Comparison of ENCODE assay signal across 23 mouse cellular contexts in the genomic region with DNA sequence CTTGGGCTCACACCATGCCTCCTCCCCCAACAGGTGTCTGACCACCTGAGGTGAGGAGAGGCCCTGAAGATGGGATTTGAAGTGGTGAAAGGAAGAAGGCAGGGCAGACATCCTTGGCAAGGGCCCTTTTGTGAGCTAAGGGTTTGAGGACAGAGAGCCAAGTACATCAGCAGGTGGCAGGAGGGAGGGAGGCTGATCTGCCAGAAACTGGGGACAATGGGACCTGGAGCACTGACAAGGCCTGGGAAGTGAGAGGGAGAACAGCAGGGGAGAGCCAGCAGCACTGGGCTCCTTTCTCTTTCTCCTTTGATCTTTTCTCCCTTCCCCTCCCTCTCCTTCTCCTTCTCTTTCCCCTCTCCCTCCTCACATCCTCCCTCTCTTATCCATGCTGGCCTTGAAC. TPM values are rescaled to one million over a fixed set of nuclear protein-coding genes. Genes with fewer than 3 reads are reported as not detected.
DNase-seq lines count a peak whose midpoint lies in the region; ATAC-seq and TF ChIP-seq lines count a peak whose summit lies in the region.
"Had no signal": no experiment of that assay in that cellular context is flagged by ENCODE, and none has a peak within 500 bp of the region (broad histone marks: within the 10 kb centered on the region; RNA-seq: fewer than 3 reads in every experiment).

No protein-coding gene starts in this region.

- ATAC-seq in forebrain, postnatal 0 days = no peak; the same call in 1 of the 2 replicates
- no peak for ATAC-seq in kidney, embryonic 15.5 days (replicated peaks; ENCODE audit: low FRiP score)
- ATAC-seq in heart, embryonic 12.5 days (ENCODE audit: insufficient number of reproducible peaks, low FRiP score) = no peak
- ATAC-seq: activated CD4-positive, CD25-positive, alpha-beta regulatory T cell, adult 4 months; forebrain, embryonic 16.5 days; inflammation-experienced regulatory T-cells, adult 6 months had no signal

- H3K9ac ChIP-seq in forebrain, postnatal 0 days = no peak overlapping the region
- H3K9ac ChIP-seq in kidney, embryonic 15.5 days = no peak overlapping the region
- H3K9ac ChIP-seq in heart, embryonic 12.5 days = no peak overlapping the region
- H3K9ac ChIP-seq: midbrain, embryonic 12.5 days; stomach, embryonic 15.5 days had no signal

- peaks cover 16% of the 10 kb centered on the region for H3K4me1 ChIP-seq in forebrain, embryonic 10.5 days
- H3K4me1 ChIP-seq in forebrain, postnatal 0 days (ENCODE audit: insufficient read depth) = no peaks in the 10 kb centered on the region
- peaks cover 8% of the 10 kb centered on the region for H3K4me1 ChIP-seq in cerebellum, adult 2 months (ENCODE audit: control insufficient read depth, insufficient read depth, low read length)
- H3K4me1 ChIP-seq in kidney, embryonic 15.5 days = no peaks in the 10 kb centered on the region
- no peaks in the 10 kb centered on the region for H3K4me1 ChIP-seq in heart, embryonic 12.5 days (replicated peaks)
- H3K4me1 ChIP-seq: stomach, embryonic 15.5 days had no signal

- TF ChIP-seq POLR2A in cerebellum, adult 2 months (IDR thresholded peaks at IDR 0.05; ENCODE audit: borderline replicate concordance, insufficient read depth, low read length) = no peak

- H3K27me3 ChIP-seq in forebrain, embryonic 10.5 days (ENCODE audit: poor library complexity, severe bottlenecking) = peaks cover 3% of the 10 kb centered on the region; the same call in 1 of the 2 replicates
- no peaks in the 10 kb centered on the region for H3K27me3 ChIP-seq in forebrain, postnatal 0 days (ENCODE audit: insufficient read depth, low read length)
- H3K27me3 ChIP-seq in cerebellum, adult 2 months (ENCODE audit: control insufficient read depth, insufficient read depth, low read length) = no peaks in the 10 kb centered on the region
- H3K27me3 ChIP-seq in kidney, embryonic 15.5 days = no peaks in the 10 kb centered on the region
- H3K27me3 ChIP-seq in heart, embryonic 12.5 days (replicated peaks) = no peaks in the 10 kb centered on the region
- H3K27me3 ChIP-seq: midbrain, embryonic 12.5 days; stomach, embryonic 15.5 days had no signal

- no peaks in the 10 kb centered on the region for H3K9me3 ChIP-seq in forebrain, embryonic 10.5 days
- H3K9me3 ChIP-seq in forebrain, postnatal 0 days (ENCODE audit: low read length) = no peaks in the 10 kb centered on the region
- no peaks in the 10 kb centered on the region for H3K9me3 ChIP-seq in kidney, embryonic 15.5 days (replicated peaks)
- H3K9me3 ChIP-seq in heart, embryonic 12.5 days (replicated peaks) = no peaks in the 10 kb centered on the region
- H3K9me3 ChIP-seq: hindbrain, embryonic 10.5 days; limb, embryonic 10.5 days; midbrain, embryonic 12.5 days; stomach, embryonic 15.5 days had no signal

- TF ChIP-seq CTCF in forebrain, postnatal 0 days (IDR thresholded peaks at IDR 0.05; ENCODE audit: low read depth) = no peak
- no peak for TF ChIP-seq CTCF in cerebellum, adult 2 months (IDR thresholded peaks at IDR 0.05; ENCODE audit: borderline replicate concordance, insufficient read depth, low read depth, low read length)

- no peak overlapping the region for H3K4me2 ChIP-seq in forebrain, postnatal 0 days (ENCODE audit: low read depth)
- no peak overlapping the region for H3K4me2 ChIP-seq in kidney, embryonic 15.5 days
- no peak overlapping the region for H3K4me2 ChIP-seq in heart, embryonic 12.5 days
- H3K4me2 ChIP-seq: liver, embryonic 11.5 days; midbrain, embryonic 12.5 days; stomach, embryonic 15.5 days had no signal

- no peak overlapping the region for H3K4me3 ChIP-seq in forebrain, embryonic 10.5 days
- H3K4me3 ChIP-seq in forebrain, postnatal 0 days (ENCODE audit: low read depth, low read length) = no peak overlapping the region
- H3K4me3 ChIP-seq in cerebellum, adult 2 months (replicated peaks; ENCODE audit: insufficient read depth, low read depth, low read length) = no peak overlapping the region
- H3K4me3 ChIP-seq in kidney, embryonic 15.5 days (replicated peaks) = no peak overlapping the region
- H3K4me3 ChIP-seq in heart, embryonic 12.5 days = no peak overlapping the region
- H3K4me3 ChIP-seq: hindbrain, embryonic 10.5 days; limb, embryonic 10.5 days; midbrain, embryonic 12.5 days; stomach, embryonic 15.5 days had no signal

- DNase-seq in forebrain, embryonic 10.5 days (ENCODE audit: extremely low spot score, low spot score) = no peak
- no peak for DNase-seq in forebrain, postnatal 0 days
- peak; percentile 12 for DNase-seq in lung, postnatal 36 days
- no peak for DNase-seq in lung, postnatal 14 days
- peak; percentile 77 to 81 for DNase-seq in cerebellum, adult 2 months
- no peak for DNase-seq in retina, embryonic 14.5 days (ENCODE audit: low spot score)
- DNase-seq: adrenal gland, postnatal 25 days; kidney, adult 9 months; kidney, postnatal 4 days; lung, adult 2 months; thymus, adult 2 months had no signal

- H3K27ac ChIP-seq in forebrain, embryonic 10.5 days = peak overlapping the region; percentile 48
- H3K27ac ChIP-seq in forebrain, postnatal 0 days (ENCODE audit: low read depth, low read length) = no peak overlapping the region
- H3K27ac ChIP-seq in cerebellum, adult 2 months (ENCODE audit: insufficient read depth, low read length) = no peak overlapping the region
- H3K27ac ChIP-seq in kidney, embryonic 15.5 days = no peak overlapping the region
- H3K27ac ChIP-seq in heart, embryonic 12.5 days (ENCODE audit: poor library complexity, severe bottlenecking) = no peak overlapping the region
- H3K27ac ChIP-seq: hindbrain, embryonic 10.5 days; limb, embryonic 10.5 days; macrophage; midbrain, embryonic 12.5 days; stomach, embryonic 15.5 days had no signal

- H3K36me3 ChIP-seq in forebrain, embryonic 10.5 days (replicated peaks) = no peaks in the 10 kb centered on the region
- no peaks in the 10 kb centered on the region for H3K36me3 ChIP-seq in forebrain, postnatal 0 days (ENCODE audit: insufficient read depth)
- no peaks in the 10 kb centered on the region for H3K36me3 ChIP-seq in kidney, embryonic 15.5 days
- H3K36me3 ChIP-seq in heart, embryonic 12.5 days = no peaks in the 10 kb centered on the region
- H3K36me3 ChIP-seq: hindbrain, embryonic 10.5 days; limb, embryonic 10.5 days; midbrain, embryonic 12.5 days; stomach, embryonic 15.5 days had no signal

RNA-seq across cellular contexts. Expression of a gene that starts 55.5 kb away (rescaled TPM):
- polyA plus RNA-seq in forebrain, embryonic 10.5 days (2016; fragmentation: Nextera tagmentation; extraction: Ambion mirVana) = 0.38 TPM in 1 of 2 replicates, not detected in the other
- total RNA-seq in forebrain, postnatal 0 days (2014; rRNA removed) = 0.38 and 0.85 TPM in 2 replicates
- polyA plus RNA-seq in forebrain, postnatal 0 days (2015; fragmentation: Nextera tagmentation; extraction: Ambion mirVana) = 0.44 and 0.50 TPM in 2 replicates
- polyA plus RNA-seq in cerebellum, adult 2 months (2012; rRNA removed) = 0.27 and 0.52 TPM in 2 replicates
- polyA plus RNA-seq in kidney, embryonic 15.5 days (2015; fragmentation: Nextera tagmentation; extraction: Ambion mirVana) = 0.17 and 0.30 TPM in 2 replicates
- 0.91 and 1.1 TPM in 2 replicates for polyA plus RNA-seq in heart, embryonic 12.5 days (2016; fragmentation: Nextera tagmentation; extraction: Ambion mirVana)
- total RNA-seq: adrenal gland, postnatal 25 days had no signal
- polyA plus RNA-seq: activated CD4-positive, CD25-positive, alpha-beta regulatory T cell, adult 4 months; inflammation-experienced regulatory T-cells, adult 6 months; limb, embryonic 10.5 days; liver, embryonic 11.5 days; neural tube, embryonic 14.5 days had no signal

Comparison
In these comparisons a context has a peak if more than half of its experiments do, and no peak if none do; other contexts are left out.
1. DNase-seq: peak in lung, postnatal 36 days (single experiment) and cerebellum, adult 2 months (2 of 2); none in forebrain, embryonic 10.5 days (single experiment), forebrain, postnatal 0 days (single experiment), lung, postnatal 14 days (single experiment) and retina, embryonic 14.5 days (single experiment).